Mouse (Mus musculus): ENCODE measurements at regions not wholly inside any gene's neighbourhood (a gene's known extent, or its start where the extent isn't known, plus 50 kb on each side); places are given as distances from the start of the nearest gene placed in this dataset.

DNA sequence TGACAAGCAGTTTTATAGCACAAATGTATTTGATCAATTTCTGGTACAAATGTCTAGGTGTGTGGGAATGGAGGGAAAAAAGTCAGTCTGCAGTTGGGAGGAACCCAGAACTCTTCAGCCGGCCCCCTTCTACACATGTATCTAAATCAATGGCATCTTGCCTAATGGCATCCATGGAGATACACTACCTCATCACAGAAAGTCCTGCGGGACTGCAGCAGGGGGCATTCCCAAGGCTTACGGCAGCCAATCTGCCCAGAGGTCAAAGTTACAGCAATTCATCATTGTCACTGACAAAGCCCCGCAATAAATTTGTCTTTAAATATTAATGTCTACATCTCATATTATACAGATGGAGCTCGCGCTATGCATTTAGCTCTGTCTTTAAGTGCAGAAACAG, 135.7 kb upstream of the Arhgap5 start:
- no peak for DNase-seq

DNA sequence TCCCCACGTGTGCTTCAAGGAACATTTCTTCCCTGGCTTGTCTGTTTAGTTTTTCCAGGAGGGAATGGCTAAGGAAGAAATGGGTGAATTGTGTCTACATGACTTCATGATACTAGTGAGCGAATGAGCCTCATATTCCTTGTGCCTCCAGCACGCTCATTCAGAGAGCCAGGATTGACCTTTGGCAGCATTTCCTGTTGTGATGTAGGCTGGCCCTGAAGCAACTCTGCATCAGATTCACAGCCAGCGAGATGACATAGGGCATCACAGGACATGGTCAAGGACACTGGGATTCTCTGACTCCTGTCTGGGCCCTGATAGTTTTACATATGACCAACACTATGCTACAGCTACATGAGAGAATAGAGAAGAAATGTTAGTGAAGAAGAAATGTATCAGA, 135.3 kb upstream of the Arhgap5 start:
- no peak for DNase-seq

DNA sequence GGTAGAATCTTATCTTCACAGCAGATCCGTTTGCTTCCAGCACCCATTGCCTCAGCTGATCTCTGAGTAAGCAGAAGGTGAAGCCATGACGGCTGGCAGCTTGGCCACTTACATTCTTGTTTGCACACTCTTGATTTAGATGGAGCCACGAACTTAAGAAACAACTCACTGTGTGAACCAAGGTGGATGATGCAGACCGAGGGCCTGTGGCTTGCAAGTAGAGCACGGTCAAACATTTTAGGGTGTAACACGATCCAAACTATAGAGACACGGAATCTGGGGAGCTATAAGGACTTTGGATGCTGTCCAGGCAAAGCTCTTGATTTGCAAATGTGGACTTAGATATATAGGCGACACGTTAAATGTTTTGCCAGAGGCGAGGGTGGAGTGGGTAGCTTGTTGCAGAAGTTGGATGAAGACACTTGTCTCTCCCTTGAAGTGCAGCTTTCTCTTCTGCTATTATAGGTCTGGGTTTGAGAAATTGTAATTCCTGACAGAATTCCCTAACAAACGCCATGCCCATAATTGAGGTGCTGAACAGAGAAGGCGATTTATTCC, 133.5 kb upstream of the Arhgap5 start:
- DNase-seq: no peak

DNA sequence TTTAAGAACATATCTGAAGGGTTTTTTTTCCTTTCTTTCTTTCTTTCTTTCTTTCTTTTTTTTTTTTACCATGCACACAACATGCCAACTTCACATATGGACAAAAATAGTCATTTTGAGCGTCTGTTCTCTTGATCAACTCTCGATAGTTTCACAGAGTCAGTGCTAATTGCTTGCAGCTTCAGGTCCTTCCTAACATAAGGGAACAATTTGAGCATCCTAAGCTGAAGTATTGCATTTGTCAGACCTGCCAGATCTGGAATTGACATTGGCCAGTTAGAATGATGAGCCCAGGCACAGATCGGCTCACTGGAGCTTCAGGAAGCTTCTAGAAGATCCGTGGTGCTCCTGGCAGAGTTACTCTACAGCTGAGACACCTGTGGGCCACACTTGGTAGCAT, 128.7 kb upstream of the Arhgap5 start:
- no peak for DNase-seq

DNA sequence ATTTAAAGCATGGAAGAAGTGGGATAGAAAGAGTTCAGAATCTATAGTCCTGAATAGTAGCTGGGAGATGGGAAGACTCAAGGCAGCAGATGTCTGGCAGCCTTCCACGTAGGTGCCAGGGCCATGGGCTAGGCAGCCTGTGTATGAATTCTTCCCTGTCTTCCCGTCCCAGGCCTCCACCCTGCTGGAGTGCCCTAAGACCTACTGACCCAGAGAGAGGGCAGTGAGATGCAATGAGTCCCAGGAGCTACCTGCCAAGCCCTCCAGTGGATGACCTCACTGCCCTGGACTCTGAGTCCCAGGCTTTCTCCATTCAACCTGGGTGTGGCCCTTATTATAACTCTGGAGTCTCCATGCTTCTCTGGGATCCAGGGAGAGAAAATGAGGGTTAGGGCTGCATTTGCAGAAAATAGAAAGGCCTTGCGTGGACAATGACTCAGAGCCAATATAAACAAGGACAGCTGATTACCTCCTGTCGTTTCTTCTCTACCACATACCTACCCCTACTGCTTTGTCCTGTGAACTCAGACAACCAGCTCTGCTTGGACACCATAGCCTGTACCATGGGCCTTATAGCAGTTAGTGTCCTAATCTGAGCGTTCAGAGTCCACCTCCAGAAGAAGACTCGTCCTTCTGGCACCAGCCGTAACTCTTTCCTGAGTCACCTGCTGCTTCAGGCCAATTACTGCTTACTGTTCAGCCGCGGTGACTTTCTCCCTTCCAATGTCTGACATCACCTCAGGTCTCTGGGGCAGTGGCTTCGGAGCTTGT, 126.9 kb upstream of the Arhgap5 start:
- DNase-seq: no peak

- DNase-seq: no peak
These were observed 126.3 kb upstream of the Arhgap5 start for GRCm38 (mm10) chr12:52377463-52377848.

GRCm38 (mm10) chr12:52379245-52379644, 124.5 kb upstream of the Arhgap5 start:
- no peak for DNase-seq

DNA sequence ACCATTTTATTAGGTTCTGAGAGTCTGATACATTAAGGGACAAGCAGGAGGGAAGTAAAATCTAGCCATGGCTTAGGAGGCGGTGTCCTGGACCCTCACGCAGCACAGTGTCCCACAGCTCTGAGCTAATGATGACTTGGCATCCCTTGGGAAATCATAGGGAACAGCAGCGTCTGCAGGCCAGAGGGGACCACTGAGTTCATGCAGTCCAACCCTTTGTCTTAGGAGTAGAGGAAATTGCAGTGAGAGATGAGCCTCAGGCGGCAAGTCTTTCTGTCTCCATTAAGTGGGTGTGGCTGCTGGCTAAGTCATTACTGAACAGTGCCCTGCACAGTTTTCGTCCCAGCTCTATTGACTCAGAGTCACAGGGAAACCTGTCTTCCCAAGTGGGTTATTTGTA, 123.8 kb upstream of the Arhgap5 start:
- DNase-seq: peak; percentile 10

DNA sequence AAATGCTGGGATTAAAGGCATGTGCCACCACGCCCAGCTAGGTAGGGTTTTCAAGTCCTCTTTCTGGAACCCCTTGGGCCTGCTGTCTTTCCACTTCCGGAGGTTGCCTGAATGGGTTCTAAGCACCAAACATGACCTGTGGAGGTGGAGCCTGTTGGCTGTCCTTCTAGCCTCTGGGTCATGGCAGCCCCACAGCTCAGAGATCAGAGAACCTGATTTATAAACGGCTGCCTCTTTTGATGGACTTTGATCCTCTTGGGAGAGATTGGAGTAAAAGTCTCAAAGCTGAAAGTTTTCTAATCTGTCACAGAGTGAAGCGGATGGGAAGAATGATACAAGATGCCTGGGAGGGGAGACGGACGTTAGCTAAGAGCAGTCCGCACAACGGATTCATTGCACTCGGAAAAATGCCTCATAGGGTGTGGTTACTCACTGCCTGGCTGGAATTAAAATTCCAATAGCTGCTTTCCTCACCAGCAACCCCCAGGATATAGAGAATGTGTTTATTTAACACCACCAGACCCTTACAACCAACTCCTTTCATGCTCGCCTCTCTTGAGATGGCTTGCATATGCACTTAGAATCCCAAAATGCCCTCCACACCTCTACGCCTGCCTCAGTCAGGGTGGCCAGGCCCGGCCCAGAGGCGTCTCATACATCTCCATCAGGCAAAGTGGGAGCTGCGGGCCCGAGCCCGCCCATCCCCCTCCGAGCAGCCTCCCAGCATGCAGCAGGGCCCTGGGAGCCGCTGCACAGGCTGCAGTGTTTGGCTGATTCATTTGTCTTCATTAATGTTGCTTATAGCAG, 122.4 kb upstream of the Arhgap5 start:
- DNase-seq: no peak

DNA sequence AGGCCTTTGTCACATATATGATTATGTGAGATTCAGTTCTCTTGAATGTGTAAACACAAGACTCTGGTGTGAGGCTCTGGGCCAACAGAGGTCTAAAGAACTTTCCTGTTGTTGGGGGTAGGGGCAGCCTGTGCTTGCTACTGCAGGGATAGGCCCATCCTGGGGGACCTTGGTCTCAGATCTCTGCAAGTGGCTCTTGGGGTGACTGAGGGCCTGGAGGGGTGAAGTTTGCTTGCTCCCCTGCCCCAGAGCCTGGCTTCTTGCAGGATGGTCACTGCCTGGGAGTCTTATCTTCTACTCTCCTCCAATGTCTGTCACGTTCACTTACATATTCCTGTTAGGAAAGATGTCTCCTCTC, 121.8 kb upstream of the Arhgap5 start:
- no peak for DNase-seq

- peak; percentile 24 for DNase-seq
These were observed 120.8 kb upstream of the Arhgap5 start for GRCm38 (mm10) chr12:52382832-52383580.

GRCm38 (mm10) chr12:52389552-52389951, 114.2 kb upstream of the Arhgap5 start:
- DNase-seq: no peak

DNA sequence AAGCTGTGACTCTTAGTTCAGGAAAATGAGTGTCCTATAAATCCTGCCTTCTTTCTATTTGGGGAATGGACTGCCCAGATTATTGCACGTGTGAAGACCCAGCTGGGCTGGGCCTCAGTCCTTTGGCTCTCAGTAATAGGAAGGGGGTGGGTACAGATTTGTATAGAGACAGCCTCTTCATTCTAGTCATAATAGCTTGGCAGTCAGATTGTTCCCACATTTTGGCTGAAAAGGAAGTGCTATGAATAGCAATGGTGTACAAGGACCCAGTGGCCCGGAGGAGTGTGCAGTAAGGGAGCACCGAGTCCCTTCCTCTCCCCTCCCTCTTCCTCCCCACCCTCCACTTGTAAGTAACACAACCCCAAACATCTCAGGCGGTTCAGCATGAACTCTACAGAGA, 113.5 kb upstream of the Arhgap5 start:
- DNase-seq: peak; percentile 83

- DNase-seq: peak; percentile 56
These were observed 111.1 kb upstream of the Arhgap5 start for GRCm38 (mm10) chr12:52392636-52393035.

DNA sequence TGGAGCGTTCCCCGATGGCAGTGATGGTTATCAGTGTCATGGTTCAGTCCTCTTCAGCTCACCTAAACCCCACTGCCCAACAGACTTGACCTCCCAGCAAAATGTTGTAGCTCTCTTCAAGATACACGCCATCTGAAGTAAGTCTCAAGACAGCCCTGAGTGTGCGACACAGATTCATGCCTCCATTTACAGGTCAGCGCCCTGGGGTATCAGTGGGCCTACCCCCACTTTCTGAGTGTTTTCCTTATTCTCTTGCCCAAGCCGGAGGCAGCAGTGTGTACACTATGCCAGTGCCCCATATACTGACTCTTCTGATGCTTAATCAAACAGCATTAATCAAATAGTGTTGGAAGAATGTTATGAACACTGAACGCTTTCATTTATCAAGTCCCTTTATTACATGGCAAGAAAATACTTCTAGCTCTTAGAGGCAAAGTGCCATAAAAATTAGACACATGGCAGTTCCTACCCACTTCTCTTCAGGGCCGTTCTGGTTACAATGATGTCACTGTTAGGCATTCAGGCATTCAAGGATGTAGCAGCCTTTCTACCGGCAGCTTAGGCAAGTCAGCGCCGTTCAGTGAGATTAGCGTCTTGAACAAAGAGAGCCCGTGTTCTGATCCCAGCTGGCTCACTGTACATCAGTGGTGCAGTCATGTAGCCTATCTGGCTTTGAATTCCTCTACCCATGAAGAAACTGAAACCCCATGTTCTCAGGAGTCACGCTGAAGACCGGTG, 109.6 kb upstream of the Arhgap5 start:
- DNase-seq: no peak

DNA sequence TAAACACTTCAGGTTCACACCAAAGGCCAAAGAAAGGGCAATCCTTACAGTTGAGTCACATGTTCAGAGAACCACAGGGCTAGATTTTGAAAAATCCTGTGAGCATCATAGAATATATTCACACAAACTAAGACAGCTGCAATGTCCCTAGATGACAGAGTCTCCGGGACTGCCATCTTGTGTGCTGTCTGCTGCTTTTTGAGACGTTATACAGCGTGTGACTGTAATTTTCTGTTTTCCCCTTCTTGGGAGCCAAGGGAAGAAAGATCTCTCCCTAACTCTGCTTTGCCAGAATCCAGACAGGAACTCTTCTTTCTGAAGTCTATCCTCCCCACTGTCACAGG, 109.1 kb upstream of the Arhgap5 start:
- no peak for DNase-seq

- no peak for DNase-seq
These were observed 108.7 kb upstream of the Arhgap5 start for GRCm38 (mm10) chr12:52395111-52395510.

DNA sequence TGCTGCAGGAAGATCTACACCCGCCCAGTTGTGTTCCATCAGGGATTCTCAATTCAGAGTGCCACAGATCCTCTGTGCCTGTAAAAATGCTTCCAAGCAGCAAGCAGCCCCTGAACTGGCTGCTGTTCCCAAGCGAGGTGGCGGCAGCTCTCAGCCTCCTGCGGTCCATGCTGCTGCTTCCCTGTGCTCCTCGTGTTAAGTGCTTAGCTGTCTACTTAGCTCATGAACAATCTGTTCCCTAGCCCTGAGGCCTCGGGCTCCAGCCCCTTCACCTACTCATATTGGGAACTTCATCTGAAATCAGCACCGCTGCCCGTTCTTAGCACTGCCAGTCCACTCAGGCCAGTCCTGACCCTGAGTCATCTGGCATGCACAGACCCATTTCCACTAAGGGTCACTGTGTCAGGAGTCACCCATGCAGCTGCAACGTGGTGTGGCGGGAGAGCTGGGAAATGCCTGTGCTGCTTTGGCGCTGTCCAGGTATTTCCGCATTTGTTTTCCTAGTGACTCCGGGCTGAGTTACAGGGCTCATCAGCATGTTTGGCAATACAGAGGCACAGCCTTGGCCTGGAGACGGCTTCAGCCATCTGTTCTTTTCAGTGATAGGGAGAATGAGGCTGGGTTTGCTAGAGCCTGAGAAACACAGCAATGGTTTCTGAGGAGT, 107.5 kb upstream of the Arhgap5 start:
- DNase-seq: peak; percentile 27

- no peak for DNase-seq
These were observed 105.9 kb upstream of the Arhgap5 start for GRCm38 (mm10) chr12:52397718-52398510.

DNA sequence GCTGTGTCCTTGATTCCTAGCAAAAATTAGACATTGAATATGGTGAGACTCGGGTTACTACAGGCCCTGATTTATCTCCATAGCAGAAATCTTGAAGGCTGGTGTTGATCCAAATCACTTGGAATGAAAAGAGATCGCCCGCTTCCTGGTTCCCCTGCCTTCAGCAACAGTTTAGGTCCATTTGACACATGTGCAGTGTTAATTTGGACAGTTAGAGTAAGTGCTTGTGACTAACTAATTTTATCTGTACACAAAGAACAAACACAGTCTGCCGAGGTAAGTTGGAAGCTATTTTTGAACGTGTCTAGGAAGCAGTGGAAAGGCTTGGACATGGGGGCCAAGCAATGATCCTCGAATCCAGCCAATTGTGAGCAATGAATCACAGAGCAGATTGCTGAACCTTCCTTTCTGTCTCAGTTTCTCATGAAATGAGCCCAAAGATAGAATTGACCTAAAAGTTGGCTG, 105.2 kb upstream of the Arhgap5 start:
- DNase-seq: no peak

DNA sequence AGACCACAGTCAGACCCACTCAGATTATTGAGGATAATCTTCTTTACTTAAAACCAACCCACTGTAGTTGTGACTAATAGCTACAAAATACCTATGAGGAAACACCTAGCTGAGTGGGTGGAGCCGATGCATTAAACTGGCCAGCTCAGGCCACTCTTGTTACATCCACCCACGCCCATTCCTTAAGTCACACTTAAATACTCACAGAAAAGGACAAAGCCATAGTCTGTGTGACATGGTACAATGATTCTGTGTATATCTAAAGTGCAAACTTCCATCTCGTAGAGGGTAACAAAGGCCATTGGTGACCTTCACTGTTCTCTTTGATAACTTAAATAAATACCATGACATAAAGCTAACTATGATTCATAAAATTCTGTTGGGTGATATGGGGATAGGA, 103.7 kb upstream of the Arhgap5 start:
- DNase-seq: no peak

Measured in lung, postnatal 36 days (tissue).